Mouse (Mus musculus) lung, postnatal 0 days (tissue): ENCODE data around the gene Dock4.

ENCODE experiments used
- CTCF ChIP-seq: IDR thresholded peaks from 2 replicates; pipeline ENCODE4 v1.5.1; 2016; ENCODE audit warnings: antibody characterized with exemption, mild to moderate bottlenecking
- EP300 ChIP-seq: IDR thresholded peaks from 2 replicates; pipeline ENCODE4 v1.6.1; 2016; ENCODE audit warnings: antibody characterized with exemption, mild to moderate bottlenecking, control low read depth

GRCm38 (mm10) chr12:40414682-40415311, 31.0 kb upstream of the Dock4 start:
- TF ChIP-seq CTCF (no peak), EP300 (no peak)
